Mouse (Mus musculus) adrenal gland, postnatal 14 days (tissue): Measurements from ENCODE around the gene 1110032F04Rik. TPM values are rescaled to one million over a fixed set of nuclear protein-coding genes. Genes with fewer than 3 reads are reported as not detected.

Experiments used
- DNase-seq: peaks from one replicate; pipeline ENCODE4 v3.0.0; 2021; ENCODE audit warnings: mixed read lengths
- total RNA-seq: library from RNA; stranded (reverse); gene quantifications from 2 replicates; pipeline ENCODE4 v1.2.3, GENCODE M21; 2021

1110032F04Rik gene
- total RNA-seq, 1 experiment from 2014 or later = 0.19 TPM

DNA sequence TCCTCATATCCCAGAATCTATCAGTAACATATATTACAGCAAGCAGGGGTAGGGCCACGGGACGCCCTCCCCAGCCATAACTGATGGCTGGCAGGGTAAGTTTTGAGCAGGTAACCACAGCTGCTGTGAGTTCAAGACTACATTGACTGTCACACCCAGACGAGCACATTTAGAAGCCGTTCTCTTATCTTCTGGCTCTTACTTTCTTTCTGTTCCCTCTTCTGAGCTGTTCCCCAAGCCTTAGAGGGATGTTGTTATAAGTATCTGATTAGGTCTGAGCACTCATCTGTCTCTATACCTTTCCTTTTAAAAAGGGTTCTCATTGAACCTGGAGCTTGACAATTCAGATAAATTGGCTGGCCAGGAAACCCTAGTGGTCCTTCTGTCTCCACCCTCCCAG lies 38.1 kb downstream of the 1110032F04Rik start:
- no peak for DNase-seq

Other genes with a start within 250 kb of the 1110032F04Rik start
- 0.59 and 1.6 TPM in 2 replicates for gene Il12a, start 178.9 kb upstream of the 1110032F04Rik start, total RNA-seq
- 23.2 and 25.6 TPM in 2 replicates for gene Ift80, start 135.0 kb downstream of the 1110032F04Rik start, total RNA-seq
- 46.1 and 52.4 TPM in 2 replicates for gene Smc4, start 135.2 kb downstream of the 1110032F04Rik start, total RNA-seq
- gene Trim59, start 175.2 kb downstream of the 1110032F04Rik start, total RNA-seq = 17.2 and 17.8 TPM in 2 replicates